Mouse (Mus musculus) midbrain, embryonic 12.5 days (tissue): ENCODE results near the gene Rab40b. TPM values are rescaled to one million over a fixed set of nuclear protein-coding genes. Genes with fewer than 3 reads are reported as not detected.

Source experiments
- ATAC-seq: fragments of 200-750 bp; cut with Nextera tagmentation; 2 replicates; pipeline ENCODE4 v1.8.0; 2017; ENCODE audit warnings: low read depth, moderate TSS enrichment, moderate library complexity; ENCODE audit not compliant: low FRiP score
- H3K27ac ChIP-seq: fragments of 300-500 bp; sonication (generic); replicated peaks from 2 replicates; pipeline ENCODE4 v1.5.1; 2016; ENCODE audit warnings: mild to moderate bottlenecking
- H3K27me3 ChIP-seq: fragments of 300-500 bp; sonication (generic); 2 replicates; pipeline ENCODE4 v1.6.1; 2016; ENCODE audit warnings: mild to moderate bottlenecking
- H3K36me3 ChIP-seq: fragments of 300-500 bp; sonication (generic); 2 replicates; pipeline ENCODE4 v1.6.1; 2016
- H3K4me1 ChIP-seq: fragments of 300-500 bp; sonication (generic); 2 replicates; pipeline ENCODE4 v1.6.1; 2016
- H3K4me2 ChIP-seq: fragments of 300-500 bp; sonication (generic); replicated peaks from 2 replicates; pipeline ENCODE4 v1.6.1; 2016; ENCODE audit warnings: mild to moderate bottlenecking, moderate library complexity
- H3K4me3 ChIP-seq: fragments of 300-500 bp; sonication (generic); 2 replicates; pipeline ENCODE4 v1.5.1; 2016; ENCODE audit warnings: mild to moderate bottlenecking
- H3K9ac ChIP-seq: fragments of 300-500 bp; sonication (generic); replicated peaks from 2 replicates; pipeline ENCODE4 v1.6.1; 2016; ENCODE audit warnings: mild to moderate bottlenecking, moderate library complexity
- H3K9me3 ChIP-seq: fragments of 300-500 bp; sonication (generic); 2 replicates; pipeline ENCODE4 v1.6.1; 2016; ENCODE audit warnings: mild to moderate bottlenecking
- WGBS: fragments of 180-500 bp; shearing (Covaris S2); methylation state at CpG from one replicate; pipeline ENCODE4 v1.1.7; 2016; 5-methylcytosine and 5-hydroxymethylcytosine counted together
- polyA plus RNA-seq: library from polyadenylated mRNA; unstranded; fragments of >200 nt; fragmentation: Nextera tagmentation; extraction: Ambion mirVana; gene quantifications from 2 replicates; pipeline ENCODE4 v1.2.1, GENCODE M21; 2016

Rab40b gene
- polyA plus RNA-seq, 1 experiment from 2014 or later: 4.2 TPM

DNA sequence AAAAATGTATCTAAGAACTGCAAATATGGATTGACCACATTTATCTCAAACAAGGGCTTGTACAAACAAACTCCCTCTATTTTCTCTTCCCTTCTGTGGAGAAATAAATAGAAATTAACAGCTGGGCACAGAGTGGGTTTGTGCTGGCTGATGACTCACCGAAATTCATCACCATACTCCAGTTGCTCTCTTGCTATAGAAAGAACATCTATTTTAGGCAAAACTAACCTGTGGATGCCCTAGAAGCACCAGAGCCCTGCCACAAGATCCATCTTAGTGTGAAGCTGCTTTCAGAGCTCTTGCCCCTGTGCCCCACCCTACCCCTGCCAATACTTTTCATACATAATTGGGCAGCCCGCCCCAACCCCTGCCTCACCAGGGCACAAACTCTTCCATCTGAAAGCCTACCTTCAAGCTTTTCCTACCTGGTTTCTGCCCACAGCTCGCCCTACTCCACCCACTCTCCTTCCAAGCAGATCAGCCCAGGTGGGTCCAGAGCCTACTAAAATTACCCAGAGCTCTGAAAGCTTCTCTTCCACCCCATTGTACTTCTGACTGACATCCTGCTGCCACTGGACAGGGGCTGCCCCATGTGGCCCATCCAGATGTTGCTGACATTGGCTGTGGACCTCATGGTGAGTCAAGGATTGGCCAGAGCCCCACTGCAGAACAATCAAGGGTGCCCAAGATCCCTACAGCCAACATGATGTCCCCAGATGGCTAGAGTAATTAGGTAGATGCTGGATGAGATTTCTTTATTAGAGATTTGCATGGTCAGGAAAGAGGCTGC lies 19.5 kb upstream of the Rab40b start:
- no peak overlapping the region for H3K4me3 ChIP-seq
- H3K27ac ChIP-seq: no peak overlapping the region
- no peak overlapping the region for H3K9ac ChIP-seq
- no peaks in the 10 kb centered on the region for H3K36me3 ChIP-seq
- no peak overlapping the region for H3K4me2 ChIP-seq
- H3K27me3 ChIP-seq: no peaks in the 10 kb centered on the region
- H3K4me1 ChIP-seq: no peaks in the 10 kb centered on the region
- no peaks in the 10 kb centered on the region for H3K9me3 ChIP-seq
- 75% methylated on average over 3 of the region's 3 CpGs for WGBS
- no peak for ATAC-seq

- Histone ChIP-seq H3K36me3 (no peaks in the 10 kb centered on the region), H3K4me1 (peaks cover 5% of the 10 kb centered on the region), H3K4me2 (no peak overlapping the region), H3K9ac (no peak overlapping the region), H3K27me3 (peaks cover 16% of the 10 kb centered on the region), H3K4me3 (no peak overlapping the region), H3K9me3 (no peaks in the 10 kb centered on the region), H3K27ac (no peak overlapping the region)
- WGBS: 90% methylated on average over 3 of the region's 3 CpGs
- ATAC-seq: no peak
These were observed 4.4 kb upstream of the Rab40b start for GRCm38 (mm10) chr11:121392405-121392804.

DNA sequence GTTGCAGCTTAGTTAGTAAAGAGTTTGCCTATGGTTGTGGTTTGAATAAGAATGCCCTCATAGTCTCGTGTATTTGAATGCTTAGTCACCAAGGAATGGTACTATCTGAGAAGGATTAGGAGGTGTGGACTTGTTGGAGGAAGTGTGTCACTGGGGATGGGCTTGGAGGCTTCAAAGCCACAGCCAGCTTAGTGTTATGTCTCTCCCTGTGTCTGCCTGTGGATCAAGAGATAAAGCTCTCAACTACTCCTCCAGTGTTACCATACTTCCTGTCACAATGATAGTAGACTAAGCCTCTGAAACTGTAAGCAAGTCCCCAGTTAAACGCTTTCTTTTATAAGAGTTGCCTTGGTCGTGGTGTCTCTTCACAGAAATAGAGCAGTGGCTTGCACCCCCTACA lies 2.7 kb upstream of the Rab40b start:
- Histone ChIP-seq H3K9ac (no peak overlapping the region), H3K9me3 (no peaks in the 10 kb centered on the region), H3K27ac (no peak overlapping the region), H3K36me3 (no peaks in the 10 kb centered on the region), H3K4me3 (no peak overlapping the region), H3K27me3 (peaks cover 29% of the 10 kb centered on the region), H3K4me2 (no peak overlapping the region), H3K4me1 (peaks cover 6% of the 10 kb centered on the region)
- 68% methylated on average over 3 of the region's 3 CpGs for WGBS
- no peak for ATAC-seq

- H3K36me3 ChIP-seq: no peaks in the 10 kb centered on the region
- H3K9ac ChIP-seq: no peak overlapping the region
- no peak overlapping the region for H3K27ac ChIP-seq
- peaks cover 29% of the 10 kb centered on the region for H3K27me3 ChIP-seq
- H3K4me2 ChIP-seq: peak overlapping the region; percentile 90
- WGBS: 9% methylated on average over 6 of the region's 6 CpGs
- peaks cover 6% of the 10 kb centered on the region for H3K4me1 ChIP-seq
- peak overlapping the region; percentile 63 for H3K4me3 ChIP-seq
- H3K9me3 ChIP-seq: no peaks in the 10 kb centered on the region
- peak; percentile 35; the same call in 1 of the 2 replicates for ATAC-seq
These were observed 499 bp upstream of the Rab40b start for GRCm38 (mm10) chr11:121388554-121388945.

DNA sequence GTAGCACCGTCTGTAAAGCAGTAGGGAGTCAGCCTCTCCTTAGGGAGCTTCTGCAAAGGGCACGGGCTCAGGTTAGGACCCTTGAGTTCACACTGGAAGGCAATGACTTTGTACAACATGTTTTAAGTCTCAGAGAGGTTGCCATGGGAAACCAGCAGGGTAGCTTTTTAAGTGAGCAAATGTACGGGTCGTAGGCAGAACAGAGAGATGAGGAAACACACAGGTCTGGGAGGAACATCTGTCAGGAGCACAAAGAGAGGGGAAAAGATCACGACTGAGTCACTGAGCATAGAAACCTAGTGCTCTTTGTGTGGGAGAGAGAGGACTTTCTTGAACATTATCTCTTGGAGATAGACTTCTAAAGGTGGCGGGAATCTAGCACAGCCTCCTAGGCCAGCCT lies 7.8 kb downstream of the Rab40b start:
- Histone ChIP-seq H3K4me3 (no peak overlapping the region), H3K9ac (no peak overlapping the region), H3K27ac (no peak overlapping the region), H3K36me3 (no peaks in the 10 kb centered on the region), H3K4me1 (no peaks in the 10 kb centered on the region; the same call in 1 of the 2 replicates), H3K27me3 (0 out of 2 replicates have a peak, but pooled peaks cover 4% of the 10 kb centered on the region), H3K9me3 (no peaks in the 10 kb centered on the region), H3K4me2 (no peak overlapping the region)
- ATAC-seq: no peak
- 22% methylated on average over 6 of the region's 6 CpGs for WGBS

- Histone ChIP-seq H3K27ac (no peak overlapping the region), H3K4me3 (no peak overlapping the region), H3K27me3 (0 out of 2 replicates have a peak, but pooled peaks cover 4% of the 10 kb centered on the region), H3K4me2 (no peak overlapping the region), H3K4me1 (no peaks in the 10 kb centered on the region; the same call in 1 of the 2 replicates), H3K36me3 (no peaks in the 10 kb centered on the region), H3K9me3 (no peaks in the 10 kb centered on the region), H3K9ac (no peak overlapping the region)
- ATAC-seq: no peak
These were observed 9.4 kb downstream of the Rab40b start for GRCm38 (mm10) chr11:121378644-121379043.

- H3K9me3 ChIP-seq: no peaks in the 10 kb centered on the region
- 0 out of 2 replicates have a peak, but pooled peaks cover 4% of the 10 kb centered on the region for H3K27me3 ChIP-seq
- no peak overlapping the region for H3K27ac ChIP-seq
- no peak overlapping the region for H3K9ac ChIP-seq
- ATAC-seq: no peak
- no peak overlapping the region for H3K4me3 ChIP-seq
- 71% methylated on average over 6 of the region's 6 CpGs for WGBS
- H3K4me2 ChIP-seq: no peak overlapping the region
- H3K4me1 ChIP-seq: no peaks in the 10 kb centered on the region
- no peaks in the 10 kb centered on the region for H3K36me3 ChIP-seq
These were observed 14.7 kb downstream of the Rab40b start for GRCm38 (mm10) chr11:121373305-121373704.

DNA sequence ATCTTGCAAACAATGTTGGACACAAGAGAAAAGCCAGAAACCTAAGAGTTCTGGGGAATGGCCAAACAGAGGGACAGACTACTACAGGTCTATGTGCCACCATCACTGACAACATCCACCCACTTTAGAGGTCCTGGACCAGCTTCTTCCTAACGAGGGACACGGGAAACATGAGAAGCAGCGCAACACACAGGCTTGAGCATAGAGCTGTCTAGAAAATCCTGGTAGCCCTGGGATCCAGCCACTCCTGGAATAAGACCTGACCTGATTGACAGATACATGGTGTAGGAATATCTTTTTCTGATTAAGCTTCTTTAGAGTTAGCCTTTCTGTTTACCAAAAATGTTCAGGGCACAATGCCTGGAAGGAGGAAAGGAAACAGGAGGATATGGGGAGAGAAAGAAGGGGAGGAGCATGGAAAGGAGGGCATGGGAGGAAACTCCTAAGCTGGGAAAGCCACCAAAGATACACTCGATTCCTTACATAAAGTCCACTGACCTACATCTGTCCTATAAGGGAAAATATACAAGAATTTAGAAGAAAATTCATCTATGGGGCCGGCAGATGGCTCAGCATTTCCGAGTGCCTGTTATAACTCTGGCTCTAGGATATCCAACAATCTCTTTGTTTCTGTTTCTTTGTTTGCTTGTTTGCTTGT lies 17.6 kb downstream of the Rab40b start:
- no peak overlapping the region for H3K27ac ChIP-seq
- H3K9ac ChIP-seq: no peak overlapping the region
- no peaks in the 10 kb centered on the region for H3K36me3 ChIP-seq
- H3K4me1 ChIP-seq: no peaks in the 10 kb centered on the region
- ATAC-seq: no peak
- no peak overlapping the region for H3K4me2 ChIP-seq
- H3K4me3 ChIP-seq: no peak overlapping the region
- no peaks in the 10 kb centered on the region for H3K27me3 ChIP-seq
- no peaks in the 10 kb centered on the region for H3K9me3 ChIP-seq
- WGBS: 78% methylated on average over 6 of the region's 6 CpGs

- no peak for ATAC-seq
- WGBS: 60% methylated on average over 6 of the region's 6 CpGs
These were observed 18.4 kb downstream of the Rab40b start for GRCm38 (mm10) chr11:121369622-121370021.

DNA sequence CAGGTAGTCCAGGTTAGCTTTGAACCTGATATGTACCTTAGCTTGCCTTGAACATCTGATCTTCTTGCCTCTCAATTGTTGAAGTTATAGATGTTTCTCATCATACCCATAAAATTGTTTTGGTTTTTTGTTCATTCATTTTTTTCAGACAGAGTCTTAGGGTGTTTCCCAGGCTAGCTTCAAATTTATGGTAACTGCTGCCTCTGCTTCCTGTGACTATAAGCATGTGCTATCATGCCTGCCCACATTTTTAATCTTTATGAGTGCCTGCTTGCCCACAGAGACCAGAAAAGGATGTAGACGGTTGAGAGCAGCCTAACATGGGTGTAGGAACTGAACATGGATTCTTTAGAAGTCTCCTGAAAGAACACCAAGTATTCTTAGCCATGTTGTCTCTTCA lies 19.3 kb downstream of the Rab40b start:
- H3K4me2 ChIP-seq: no peak overlapping the region
- 86% methylated on average over 1 of the region's 1 CpGs for WGBS
- no peak for ATAC-seq
- H3K9ac ChIP-seq: no peak overlapping the region
- no peak overlapping the region for H3K27ac ChIP-seq
- H3K36me3 ChIP-seq: no peaks in the 10 kb centered on the region
- H3K4me3 ChIP-seq: no peak overlapping the region
- no peaks in the 10 kb centered on the region for H3K4me1 ChIP-seq
- H3K9me3 ChIP-seq: no peaks in the 10 kb centered on the region
- no peaks in the 10 kb centered on the region for H3K27me3 ChIP-seq

More at GRCm38 (mm10) chr11:121369622-121370021, 18.4 kb downstream of the Rab40b start:
- Histone ChIP-seq H3K4me3 (no peak overlapping the region), H3K27me3 (no peaks in the 10 kb centered on the region), H3K27ac (no peak overlapping the region), H3K4me2 (no peak overlapping the region), H3K36me3 (no peaks in the 10 kb centered on the region), H3K4me1 (no peaks in the 10 kb centered on the region), H3K9ac (no peak overlapping the region), H3K9me3 (no peaks in the 10 kb centered on the region)

GRCm38 (mm10) chr11:121367170-121367707 lies 20.8 kb downstream of the Rab40b start:
- H3K27ac ChIP-seq: no peak overlapping the region
- H3K4me2 ChIP-seq: no peak overlapping the region
- no peak for ATAC-seq
- 64% methylated on average over 5 of the region's 5 CpGs for WGBS
- no peaks in the 10 kb centered on the region for H3K36me3 ChIP-seq
- no peaks in the 10 kb centered on the region for H3K4me1 ChIP-seq
- no peak overlapping the region for H3K9ac ChIP-seq
- H3K27me3 ChIP-seq: no peaks in the 10 kb centered on the region
- H3K4me3 ChIP-seq: no peak overlapping the region
- H3K9me3 ChIP-seq: no peaks in the 10 kb centered on the region

DNA sequence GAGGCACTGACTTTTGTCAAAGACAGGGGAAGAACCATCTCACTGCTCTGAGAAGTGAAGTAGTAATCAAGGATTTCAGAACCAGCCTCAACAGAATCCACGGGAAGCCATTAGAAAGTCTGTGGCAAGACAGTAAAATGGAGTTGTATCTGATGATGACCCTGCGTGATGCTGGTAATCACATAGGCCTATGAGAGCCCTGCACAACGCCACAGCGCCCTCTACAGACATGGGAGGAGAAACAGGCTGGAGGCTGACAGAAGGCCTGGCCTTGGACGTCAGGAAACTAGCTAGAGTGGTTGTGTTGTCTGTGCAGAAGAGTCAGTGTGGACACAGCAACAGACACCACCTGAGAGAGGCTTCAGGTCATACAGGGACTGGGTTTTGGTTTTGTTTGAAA lies 25.8 kb downstream of the Rab40b start:
- H3K27me3 ChIP-seq: no peaks in the 10 kb centered on the region
- no peaks in the 10 kb centered on the region for H3K4me1 ChIP-seq
- 35% methylated on average over 5 of the region's 5 CpGs for WGBS
- no peak overlapping the region for H3K4me2 ChIP-seq
- no peak for ATAC-seq
- H3K9ac ChIP-seq: no peak overlapping the region
- no peak overlapping the region for H3K27ac ChIP-seq
- H3K9me3 ChIP-seq: no peaks in the 10 kb centered on the region
- no peaks in the 10 kb centered on the region for H3K36me3 ChIP-seq
- H3K4me3 ChIP-seq: no peak overlapping the region
